Mouse (Mus musculus): ENCODE results near the gene 1810037I17Rik.

GRCm38 (mm10) chr3:122929723-122930122, 5.7 kb downstream of the 1810037I17Rik start:
- TF ChIP-seq HCFC1 (IDR thresholded peaks at IDR 0.05; ENCODE audit: borderline replicate concordance, insufficient read depth, low read length), result no peak
- no peak for TF ChIP-seq CHD2 (IDR thresholded peaks at IDR 0.05; ENCODE audit: low read depth, low read length)
- TF ChIP-seq ZC3H11A (IDR thresholded peaks at IDR 0.05; ENCODE audit: borderline replicate concordance, low read depth, low read length), result no peak
- TF ChIP-seq MAFK (IDR thresholded peaks at IDR 0.05; ENCODE audit: insufficient read depth, low read depth, low read length), result no peak
- TF ChIP-seq ZNF384 (IDR thresholded peaks at IDR 0.05; ENCODE audit: low read depth, low read length), result no peak
